Mouse (Mus musculus) limb, embryonic 14.5 days (tissue): Measurements from ENCODE around the gene Soga3. TPM values are rescaled to one million over a fixed set of nuclear protein-coding genes. Genes with fewer than 3 reads are reported as not detected.

Experiments used
- ATAC-seq: fragments of 200-750 bp; cut with Nextera tagmentation; 2 replicates; pipeline ENCODE4 v1.8.0; 2017; ENCODE audit warnings: low read depth, moderate number of reproducible peaks, moderate TSS enrichment; ENCODE audit not compliant: low FRiP score
- DNase-seq: peaks from one replicate; pipeline ENCODE4 v3.0.0-alpha.2; 2015; ENCODE audit warnings: low spot score
- H3K27ac ChIP-seq: fragments of 300-500 bp; sonication (generic); replicated peaks from 2 replicates; pipeline ENCODE4 v1.5.1; 2014; ENCODE audit warnings: low read depth, mild to moderate bottlenecking, low read length, moderate library complexity, mixed read lengths
- H3K27me3 ChIP-seq: fragments of 300-500 bp; sonication (generic); 2 replicates; pipeline ENCODE4 v1.6.1; 2014; ENCODE audit warnings: low read length, mixed read lengths; ENCODE audit not compliant: control insufficient read depth, insufficient read depth
- H3K36me3 ChIP-seq: fragments of 300-500 bp; sonication (generic); 2 replicates; pipeline ENCODE4 v1.6.1; 2014; ENCODE audit warnings: mild to moderate bottlenecking, low read length, moderate library complexity, mixed read lengths; ENCODE audit not compliant: control insufficient read depth, insufficient read depth
- H3K4me1 ChIP-seq: fragments of 300-500 bp; sonication (generic); 2 replicates; pipeline ENCODE4 v1.6.1; 2014; ENCODE audit warnings: antibody characterized with exemption, low read length, mixed read lengths; ENCODE audit not compliant: control insufficient read depth, insufficient read depth
- H3K4me2 ChIP-seq: fragments of 300-500 bp; sonication (generic); replicated peaks from 2 replicates; pipeline ENCODE4 v1.6.1; 2014; ENCODE audit warnings: low read depth, mild to moderate bottlenecking, low read length, moderate library complexity; ENCODE audit not compliant: severe bottlenecking
- H3K4me3 ChIP-seq: fragments of 300-500 bp; sonication (generic); replicated peaks from 2 replicates; pipeline ENCODE4 v1.5.1; 2014; ENCODE audit warnings: low read length
- H3K9ac ChIP-seq: fragments of 300-500 bp; sonication (generic); 2 replicates; pipeline ENCODE4 v1.6.1; 2014; ENCODE audit warnings: mild to moderate bottlenecking, low read depth, low read length, moderate library complexity; ENCODE audit not compliant: severe bottlenecking
- H3K9me3 ChIP-seq: fragments of 300-500 bp; sonication (generic); 2 replicates; pipeline ENCODE4 v1.6.1; 2016; ENCODE audit warnings: low read length; ENCODE audit not compliant: control insufficient read depth
- POLR2A ChIP-seq: fragments of 200-500 bp; IDR thresholded peaks from 2 replicates; pipeline ENCODE4 v1.8.0; 2012; ENCODE audit warnings: inconsistent platforms, mild to moderate bottlenecking, moderate library complexity, borderline replicate concordance; ENCODE audit not compliant: insufficient read depth, insufficient read length; ENCODE audit errors: extremely low read depth
- WGBS: fragments of 180-500 bp; shearing (Covaris S2); extraction: QIAGEN DNeasy Blood & Tissue Kit; methylation state at CpG from one replicate; pipeline ENCODE4 v1.1.7; 2014; 5-methylcytosine and 5-hydroxymethylcytosine counted together
- polyA plus RNA-seq, 2 experiments: library from polyadenylated mRNA; depleted of rRNA in 1 of 2; stranded (reverse) in 1 of 2; unstranded in 1 of 2; fragments of >200 nt; fragmentation: Nextera tagmentation in 1 of 2; extraction: Ambion mirVana in 1 of 2; gene quantifications; 2 replicates each; pipeline versions ENCODE4 v1.2.1 to v1.2.3; 2012 to 2014

Soga3 gene
- polyA plus RNA-seq, 2 experiments = 0.47 to 0.65 TPM

GRCm38 (mm10) chr10:29161664-29162063 lies 18.0 kb downstream of the Soga3 start:
- ATAC-seq = no peak
- no peak overlapping the region for H3K4me3 ChIP-seq
- no peaks in the 10 kb centered on the region for H3K36me3 ChIP-seq
- no peak overlapping the region for H3K4me2 ChIP-seq
- WGBS = 91% methylated on average over 2 of the region's 2 CpGs
- no peak overlapping the region for H3K9ac ChIP-seq
- no peaks in the 10 kb centered on the region for H3K27me3 ChIP-seq
- no peak overlapping the region for H3K27ac ChIP-seq
- no peaks in the 10 kb centered on the region for H3K9me3 ChIP-seq
- no peaks in the 10 kb centered on the region for H3K4me1 ChIP-seq
- no peak for TF ChIP-seq POLR2A
- DNase-seq = no peak

GRCm38 (mm10) chr10:29173778-29174177 lies 30.1 kb downstream of the Soga3 start:
- H3K4me3 ChIP-seq = no peak overlapping the region
- 84% methylated on average over 2 of the region's 2 CpGs for WGBS

DNA sequence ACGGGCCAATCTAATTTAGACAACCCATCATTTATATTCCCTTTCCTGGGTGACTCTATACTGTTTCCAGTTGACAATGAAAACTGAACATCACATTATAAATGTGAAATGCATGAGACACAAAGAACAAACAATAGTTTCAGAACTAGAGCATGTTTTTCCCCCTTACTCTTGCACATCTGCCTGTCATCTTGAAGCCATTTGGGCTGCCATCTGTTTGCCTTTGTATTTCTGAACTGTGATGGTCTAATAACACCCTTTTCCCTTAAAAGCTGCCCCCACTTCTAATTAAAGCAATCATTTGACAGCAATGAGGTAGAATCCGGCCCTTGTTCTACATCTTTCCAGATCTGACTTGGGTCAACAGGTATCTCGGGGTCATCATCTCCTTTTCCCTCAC lies 32.0 kb downstream of the Soga3 start:
- no peaks in the 10 kb centered on the region for H3K36me3 ChIP-seq
- ATAC-seq (no peak), DNase-seq (no peak)
- no peaks in the 10 kb centered on the region for H3K27me3 ChIP-seq
- no peak overlapping the region for H3K4me2 ChIP-seq
- TF ChIP-seq POLR2A = no peak
- 57% methylated on average over 3 of the region's 3 CpGs for WGBS
- no peak overlapping the region for H3K9ac ChIP-seq
- no peak overlapping the region for H3K27ac ChIP-seq
- H3K9me3 ChIP-seq = no peaks in the 10 kb centered on the region
- H3K4me1 ChIP-seq = no peaks in the 10 kb centered on the region
- H3K4me3 ChIP-seq = no peak overlapping the region

More at GRCm38 (mm10) chr10:29173778-29174177, 30.1 kb downstream of the Soga3 start:
- no peak for TF ChIP-seq POLR2A
- no peak for ATAC-seq
- Histone ChIP-seq H3K27me3 (no peaks in the 10 kb centered on the region), H3K4me1 (no peaks in the 10 kb centered on the region), H3K36me3 (no peaks in the 10 kb centered on the region), H3K4me2 (no peak overlapping the region), H3K9ac (no peak overlapping the region), H3K27ac (no peak overlapping the region), H3K9me3 (no peaks in the 10 kb centered on the region)
- DNase-seq = no peak

DNA sequence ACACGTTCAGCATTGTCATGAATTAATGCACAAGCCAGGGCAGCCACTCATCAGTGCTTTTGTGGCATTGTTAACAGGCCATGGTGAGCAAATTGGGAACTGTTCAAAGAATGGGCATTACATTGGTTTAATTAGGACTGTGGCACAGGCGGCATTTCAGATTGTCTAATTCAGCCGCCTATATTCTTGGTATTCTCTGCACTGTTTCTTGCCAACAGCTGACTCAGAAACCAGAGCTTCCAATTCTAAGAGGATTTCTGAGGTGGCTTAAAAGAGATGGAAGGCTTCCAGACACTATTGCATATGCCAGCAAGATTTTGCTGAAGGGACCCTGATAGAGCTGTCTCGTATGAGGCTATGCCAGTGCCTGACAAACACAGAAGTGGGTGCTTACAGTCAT lies 33.2 kb downstream of the Soga3 start:
- DNase-seq (no peak), ATAC-seq (no peak)
- WGBS = 82% methylated on average over 4 of the region's 4 CpGs
- no peak overlapping the region for H3K9ac ChIP-seq
- H3K4me2 ChIP-seq = no peak overlapping the region
- H3K4me3 ChIP-seq = no peak overlapping the region
- no peaks in the 10 kb centered on the region for H3K9me3 ChIP-seq
- H3K27ac ChIP-seq = no peak overlapping the region
- no peaks in the 10 kb centered on the region for H3K4me1 ChIP-seq
- H3K36me3 ChIP-seq = no peaks in the 10 kb centered on the region
- H3K27me3 ChIP-seq = no peaks in the 10 kb centered on the region
- no peak for TF ChIP-seq POLR2A

DNA sequence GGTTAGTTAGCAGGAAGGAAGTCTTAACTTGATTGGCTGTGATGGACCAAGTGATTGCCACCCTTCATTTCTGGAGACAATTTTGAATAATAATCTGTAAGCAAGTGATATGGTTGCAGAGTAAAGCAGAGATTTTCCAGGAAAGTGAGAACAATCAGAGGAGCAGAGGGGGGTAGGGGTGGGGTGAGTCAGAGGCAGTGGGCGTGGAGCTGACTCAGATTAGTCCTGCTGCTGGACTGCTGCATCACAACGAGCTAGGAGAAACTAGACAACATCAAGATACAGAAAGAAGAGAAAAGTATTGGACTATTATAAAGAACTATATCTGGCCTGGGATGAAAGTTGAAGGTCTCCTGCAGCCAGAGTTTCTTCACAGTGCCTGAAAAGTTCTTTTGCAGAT lies 34.4 kb downstream of the Soga3 start:
- no peak for TF ChIP-seq POLR2A
- H3K36me3 ChIP-seq = no peaks in the 10 kb centered on the region
- H3K27ac ChIP-seq = no peak overlapping the region
- no peak for ATAC-seq
- H3K4me3 ChIP-seq = no peak overlapping the region
- no peaks in the 10 kb centered on the region for H3K9me3 ChIP-seq
- H3K4me2 ChIP-seq = no peak overlapping the region
- DNase-seq = no peak
- H3K9ac ChIP-seq = no peak overlapping the region
- H3K4me1 ChIP-seq = no peaks in the 10 kb centered on the region
- no peaks in the 10 kb centered on the region for H3K27me3 ChIP-seq
- WGBS = 55% methylated on average over 2 of the region's 2 CpGs

- no peak overlapping the region for H3K4me2 ChIP-seq
- TF ChIP-seq POLR2A = no peak
- no peaks in the 10 kb centered on the region for H3K4me1 ChIP-seq
- H3K27me3 ChIP-seq = no peaks in the 10 kb centered on the region
- no peak overlapping the region for H3K4me3 ChIP-seq
- H3K27ac ChIP-seq = no peak overlapping the region
- ATAC-seq = no peak
- 87% methylated on average over 3 of the region's 3 CpGs for WGBS
- DNase-seq = no peak
- no peaks in the 10 kb centered on the region for H3K36me3 ChIP-seq
- H3K9ac ChIP-seq = no peak overlapping the region
- H3K9me3 ChIP-seq = no peaks in the 10 kb centered on the region
These were observed 36.6 kb downstream of the Soga3 start for GRCm38 (mm10) chr10:29180210-29180609.
